Mouse (Mus musculus) MEL (cell line): ENCODE results near the gene Vamp2. TPM values are rescaled to one million over a fixed set of nuclear protein-coding genes. Genes with fewer than 3 reads are reported as not detected.

Experiments
- DNase-seq: peaks from one replicate; pipeline ENCODE4 v3.0.0; 2011; ENCODE audit warnings: low read depth, low spot score
- H3K27ac ChIP-seq: 2 replicates; pipeline ENCODE4 v1.5.1; 2012; ENCODE audit warnings: low read depth, mild to moderate bottlenecking, control low read depth, low read length, moderate library complexity; ENCODE audit not compliant: control insufficient read depth
- H3K27me3 ChIP-seq, 2 experiments: fragments of 150-350 bp in 1 of 2; sonication (generic) in 1 of 2; 2 replicates each; pipeline ENCODE4 v1.6.1; 2012; ENCODE audit warnings: low read length in 2 of 2, mild to moderate bottlenecking in 2 of 2, improper control_type of control experiment in 1 of 2, moderate library complexity in 1 of 2; ENCODE audit not compliant: insufficient read depth in 2 of 2, control insufficient read depth in 1 of 2
- H3K36me3 ChIP-seq, 2 experiments: 2 replicates each; pipeline ENCODE4 v1.6.1; 2012 to 2014; ENCODE audit warnings: low read length in 2 of 2, improper control_type of control experiment in 1 of 2, inconsistent platforms in 1 of 2, mild to moderate bottlenecking in 1 of 2; ENCODE audit not compliant: insufficient read depth in 2 of 2, control insufficient read depth in 1 of 2
- H3K4me1 ChIP-seq, 2 experiments: fragments of 150-350 bp in 1 of 2; sonication (generic) in 1 of 2; 2 replicates each; pipeline ENCODE4 v1.6.1; 2012; ENCODE audit warnings: low read length in 2 of 2, improper control_type of control experiment in 1 of 2, mild to moderate bottlenecking in 1 of 2; ENCODE audit not compliant: insufficient read depth in 2 of 2, control insufficient read depth in 1 of 2
- H3K4me3 ChIP-seq, 2 experiments: fragments of 150-350 bp in 1 of 2; sonication (generic) in 1 of 2; 2 replicates each; pipeline ENCODE4 v1.5.1; 2012; ENCODE audit warnings: low read depth in 2 of 2, low read length in 2 of 2, mild to moderate bottlenecking in 2 of 2, moderate library complexity in 2 of 2, control low read depth in 1 of 2, improper control_type of control experiment in 1 of 2; ENCODE audit not compliant: control insufficient read depth in 1 of 2, insufficient read depth in 1 of 2
- H3K79me2 ChIP-seq: 2 replicates; pipeline ENCODE4 v1.6.1; 2012; ENCODE audit warnings: mild to moderate bottlenecking, low read length, moderate library complexity; ENCODE audit not compliant: control insufficient read depth, poor library complexity, insufficient read depth
- H3K9ac ChIP-seq: 2 replicates; pipeline ENCODE4 v1.6.1; 2012; ENCODE audit warnings: low read depth, mild to moderate bottlenecking, control low read depth, low read length, moderate library complexity; ENCODE audit not compliant: control insufficient read depth, poor library complexity, severe bottlenecking
- H3K9me3 ChIP-seq: fragments of 150-350 bp; sonication (generic); replicated peaks from 2 replicates; pipeline ENCODE4 v1.6.1; 2012; ENCODE audit warnings: mild to moderate bottlenecking, low read length, improper control_type of control experiment, moderate library complexity; ENCODE audit not compliant: insufficient read depth
- CHD1 ChIP-seq: IDR thresholded peaks from 2 replicates; pipeline ENCODE4 v1.6.1; 2012; ENCODE audit warnings: low read depth, mild to moderate bottlenecking, inconsistent platforms, low read length, improper control_type of control experiment
- CTCF ChIP-seq, 3 experiments: IDR thresholded peaks in 2 of 3; conservative IDR thresholded peaks in 1 of 3; 2 replicates each; pipeline ENCODE4 v1.5.1; 2011 to 2012; ENCODE audit warnings: low read length in 3 of 3, low read depth in 2 of 3, mild to moderate bottlenecking in 2 of 3, improper control_type of control experiment in 1 of 3, inconsistent platforms in 1 of 3, mixed read lengths in 1 of 3, moderate library complexity in 1 of 3; ENCODE audit not compliant: control insufficient read depth in 1 of 3, insufficient read depth in 1 of 3, poor library complexity in 1 of 3, severe bottlenecking in 1 of 3
- E2F4 ChIP-seq: IDR thresholded peaks from 2 replicates; pipeline ENCODE4 v1.6.1; 2011; ENCODE audit warnings: low read depth, low read length, improper control_type of control experiment, borderline replicate concordance
- ETS1 ChIP-seq: IDR thresholded peaks from 2 replicates; pipeline ENCODE4 v1.6.1; 2012; ENCODE audit warnings: low read depth, mild to moderate bottlenecking, inconsistent platforms, low read length, improper control_type of control experiment, moderate library complexity
- GATA1 ChIP-seq: IDR thresholded peaks from 2 replicates; pipeline ENCODE4 v1.6.1; 2011; ENCODE audit warnings: low read depth, low read length, improper control_type of control experiment
- HCFC1 ChIP-seq: IDR thresholded peaks from 2 replicates; pipeline ENCODE4 v1.6.1; 2012; ENCODE audit warnings: low read depth, mild to moderate bottlenecking, inconsistent platforms, low read length, improper control_type of control experiment, moderate library complexity
- JUND ChIP-seq: IDR thresholded peaks from 2 replicates; pipeline ENCODE4 v1.6.1; 2011; ENCODE audit warnings: low read depth, mild to moderate bottlenecking, improper control_type of control experiment, low read length
- KAT2A ChIP-seq: conservative IDR thresholded peaks from 2 replicates; pipeline ENCODE4 v1.6.1; 2012; ENCODE audit warnings: low read depth, low read length, improper control_type of control experiment, inconsistent platforms
- MAX ChIP-seq: IDR thresholded peaks from 2 replicates; pipeline ENCODE4 v1.6.1; 2011; ENCODE audit warnings: low read length, improper control_type of control experiment
- MAZ ChIP-seq: IDR thresholded peaks from 2 replicates; pipeline ENCODE4 v1.6.1; 2012; ENCODE audit warnings: low read depth, mild to moderate bottlenecking, inconsistent platforms, low read length, improper control_type of control experiment
- MEF2A ChIP-seq: IDR thresholded peaks from 2 replicates; pipeline ENCODE4 v1.6.1; 2014; ENCODE audit warnings: low read depth, mild to moderate bottlenecking, inconsistent platforms, low read length, improper control_type of control experiment; ENCODE audit not compliant: poor library complexity, insufficient replicate concordance, severe bottlenecking; ENCODE audit errors: extremely low read depth
- MXI1 ChIP-seq: IDR thresholded peaks from 2 replicates; pipeline ENCODE4 v1.6.1; 2011; ENCODE audit warnings: mild to moderate bottlenecking, low read depth, low read length, improper control_type of control experiment
- MYB ChIP-seq: IDR thresholded peaks from 2 replicates; pipeline ENCODE4 v1.6.1; 2011; ENCODE audit warnings: mild to moderate bottlenecking, low read depth, low read length, improper control_type of control experiment
- MYC ChIP-seq: IDR thresholded peaks from 2 replicates; pipeline ENCODE4 v1.6.1; 2011; ENCODE audit warnings: low read depth, mild to moderate bottlenecking, low read length, improper control_type of control experiment, moderate library complexity
- POLR2A ChIP-seq, 2 experiments: IDR thresholded peaks; 2 replicates each; pipeline ENCODE4 v1.6.1; 2011 to 2012; ENCODE audit warnings: low read length in 2 of 2, mild to moderate bottlenecking in 2 of 2, control low read depth in 1 of 2, improper control_type of control experiment in 1 of 2, low read depth in 1 of 2, moderate library complexity in 1 of 2; ENCODE audit not compliant: control insufficient read depth in 1 of 2, insufficient read depth in 1 of 2, poor library complexity in 1 of 2
- SMC3 ChIP-seq: IDR thresholded peaks from 2 replicates; pipeline ENCODE4 v1.6.1; 2011; ENCODE audit warnings: low read depth, low read length, improper control_type of control experiment
- TBP ChIP-seq: IDR thresholded peaks from 2 replicates; pipeline ENCODE4 v1.8.0; 2011; ENCODE audit warnings: low read depth, low read length, improper control_type of control experiment
- UBTF ChIP-seq: IDR thresholded peaks from 2 replicates; pipeline ENCODE4 v1.6.1; 2012; ENCODE audit warnings: low read depth, mild to moderate bottlenecking, inconsistent platforms, low read length, improper control_type of control experiment, moderate library complexity, borderline replicate concordance; ENCODE audit not compliant: insufficient read depth
- USF1 ChIP-seq: IDR thresholded peaks from 2 replicates; pipeline ENCODE4 v1.6.1; 2014; ENCODE audit warnings: low read depth, mild to moderate bottlenecking, inconsistent platforms, low read length, improper control_type of control experiment, moderate library complexity
- ZC3H11A ChIP-seq: IDR thresholded peaks from 2 replicates; pipeline ENCODE4 v1.6.1; 2012; ENCODE audit warnings: low read depth, mild to moderate bottlenecking, inconsistent platforms, low read length, improper control_type of control experiment
- ZMIZ1 ChIP-seq: IDR thresholded peaks from 2 replicates; pipeline ENCODE4 v1.6.1; 2012; ENCODE audit warnings: low read depth, mild to moderate bottlenecking, inconsistent platforms, low read length, improper control_type of control experiment, moderate library complexity
- ZNF384 ChIP-seq: IDR thresholded peaks from 2 replicates; pipeline ENCODE4 v1.6.1; 2012; ENCODE audit warnings: low read depth, mild to moderate bottlenecking, inconsistent platforms, low read length, improper control_type of control experiment
- polyA plus RNA-seq, 2 experiments: library from polyadenylated mRNA; stranded (reverse) in 1 of 2; unstranded in 1 of 2; fragments of >175 nt in 1 of 2; fragments of >200 nt in 1 of 2; gene quantifications; 2 replicates each; pipeline versions ENCODE4 v1.2.1 to v1.2.4; 2012; ENCODE audit warnings: low replicate concordance in 2 of 2, low read depth in 1 of 2; ENCODE audit not compliant: insufficient read length in 2 of 2, insufficient read depth in 1 of 2, missing spikeins in 1 of 2
- total RNA-seq: library from RNA; depleted of rRNA; stranded (reverse); fragments of 300-350 nt; gene quantifications from 2 replicates; pipeline ENCODE4 v1.2.3, GENCODE M21; 2012

Gene Vamp2
- total and polyA plus RNA-seq, 3 experiments = 3.3 to 28.9 TPM; not detected in 1

DNA sequence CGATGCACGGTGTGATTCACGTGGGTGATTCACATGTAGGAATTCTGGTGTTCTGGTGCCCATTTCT lies 37.4 kb downstream of the Vamp2 start, which contains the start of gene Aloxe3:
Gene Aloxe3, plus strand, starts transcription at position 45 of the 67 bp plus-strand sequence.
- H3K4me3 ChIP-seq = peak within 1 kb of the TSS; percentile 51 to 57
- peak within 1 kb of the TSS; percentile 27 for H3K9ac ChIP-seq
- peaks cover 0 to 9% of the 10 kb centered on the region in 2 experiments; a peak in 2 of 4 replicates for H3K4me1 ChIP-seq
- no peak for DNase-seq
- H3K27ac ChIP-seq = peak within 1 kb of the TSS; percentile 1; the same call in 1 of the 2 replicates
- no peaks in the 10 kb centered on the region for H3K9me3 ChIP-seq
- TF ChIP-seq USF1 = no peak
- no peak for TF ChIP-seq ZMIZ1
- no peak for TF ChIP-seq E2F4
- TF ChIP-seq MAZ = no peak
- no peak for TF ChIP-seq JUND
- no peak for TF ChIP-seq MAX
- TF ChIP-seq POLR2A (IDR thresholded peaks at IDR 0.05; ENCODE audit: control insufficient read depth in 1 of 2, insufficient read depth in 1 of 2, low read depth in 1 of 2, low read length in 2 of 2, poor library complexity in 1 of 2) = no peak
- no peak for TF ChIP-seq MYB
- TF ChIP-seq GATA1 = no peak
- TF ChIP-seq CTCF (IDR thresholded peaks at IDR 0.05 in 2 of 3, conservative IDR thresholded peaks at IDR 0.05 in 1 of 3; ENCODE audit: control insufficient read depth in 1 of 3, insufficient read depth in 1 of 3, low read depth in 2 of 3, low read length in 3 of 3, poor library complexity in 1 of 3, severe bottlenecking in 1 of 3) = no peak
- TF ChIP-seq UBTF = no peak
- H3K27me3 ChIP-seq = no peaks in the 10 kb centered on the region
- H3K79me2 ChIP-seq = no peaks in the 10 kb centered on the region
- 0 out of 4 replicates have a peak, but pooled peaks cover 0 to 2% of the 10 kb centered on the region in 2 experiments for H3K36me3 ChIP-seq

DNA sequence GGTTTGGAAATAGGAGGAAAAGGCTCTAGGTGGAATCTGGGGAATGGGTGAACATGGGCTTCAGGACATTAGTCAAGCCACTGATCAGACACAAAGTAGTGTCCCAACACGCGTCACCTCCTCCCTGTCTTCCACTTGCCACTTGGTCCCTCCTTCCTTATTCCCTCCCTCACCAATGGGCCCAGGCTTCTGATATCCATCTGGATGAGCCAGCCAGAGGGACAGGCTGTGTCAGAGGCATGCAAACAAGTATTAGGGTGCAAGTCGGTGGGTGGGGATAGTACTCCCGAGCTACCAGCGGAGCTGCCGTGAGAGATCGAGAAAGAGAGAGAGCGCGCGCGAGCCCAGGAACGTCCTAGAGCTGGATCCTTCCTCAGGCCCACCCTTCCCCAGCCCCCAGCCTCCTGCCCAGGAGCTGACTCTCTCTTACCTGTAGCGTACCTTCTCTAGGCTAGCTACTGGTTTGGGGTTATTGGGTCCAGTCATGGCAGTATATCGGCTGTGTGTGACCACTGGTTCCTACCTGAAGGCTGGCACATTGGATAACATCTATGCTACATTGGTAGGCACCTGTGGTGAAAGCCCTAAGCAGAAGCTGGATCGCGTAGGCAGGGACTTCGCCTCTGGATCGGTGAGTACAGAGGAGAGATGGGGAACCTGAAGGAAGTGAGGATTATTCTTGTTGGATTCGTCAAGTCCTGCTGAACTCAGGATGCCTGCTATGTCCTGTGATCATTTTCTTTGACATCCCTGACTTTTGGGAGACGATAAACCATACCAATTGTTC lies 37.8 kb downstream of the Vamp2 start:
- H3K79me2 ChIP-seq = no peaks in the 10 kb centered on the region
- no peaks in the 10 kb centered on the region for H3K9me3 ChIP-seq
- no peaks in the 10 kb centered on the region for H3K27me3 ChIP-seq
- H3K9ac ChIP-seq = peak overlapping the region; percentile 27
- TF ChIP-seq ZC3H11A (no peak), TBP (no peak), MAX (no peak), SMC3 (no peak), MYC (no peak), MXI1 (no peak), GATA1 (no peak), KAT2A (no peak), MEF2A (no peak), ZNF384 (no peak), ETS1 (no peak), JUND (no peak), MAZ (no peak), HCFC1 (no peak), CHD1 (no peak)
- peak overlapping the region; percentile 51 to 57 for H3K4me3 ChIP-seq
- no peak overlapping the region; the same call in 1 of the 2 replicates for H3K27ac ChIP-seq
- DNase-seq = peak; percentile 63
- H3K4me1 ChIP-seq = peaks cover 0 to 9% of the 10 kb centered on the region in 2 experiments; a peak in 2 of 4 replicates
- 0 out of 4 replicates have a peak, but pooled peaks cover 0 to 2% of the 10 kb centered on the region in 2 experiments for H3K36me3 ChIP-seq
